Mouse (Mus musculus): ENCODE data around the gene Cnih4.

Cnih4 gene

DNA sequence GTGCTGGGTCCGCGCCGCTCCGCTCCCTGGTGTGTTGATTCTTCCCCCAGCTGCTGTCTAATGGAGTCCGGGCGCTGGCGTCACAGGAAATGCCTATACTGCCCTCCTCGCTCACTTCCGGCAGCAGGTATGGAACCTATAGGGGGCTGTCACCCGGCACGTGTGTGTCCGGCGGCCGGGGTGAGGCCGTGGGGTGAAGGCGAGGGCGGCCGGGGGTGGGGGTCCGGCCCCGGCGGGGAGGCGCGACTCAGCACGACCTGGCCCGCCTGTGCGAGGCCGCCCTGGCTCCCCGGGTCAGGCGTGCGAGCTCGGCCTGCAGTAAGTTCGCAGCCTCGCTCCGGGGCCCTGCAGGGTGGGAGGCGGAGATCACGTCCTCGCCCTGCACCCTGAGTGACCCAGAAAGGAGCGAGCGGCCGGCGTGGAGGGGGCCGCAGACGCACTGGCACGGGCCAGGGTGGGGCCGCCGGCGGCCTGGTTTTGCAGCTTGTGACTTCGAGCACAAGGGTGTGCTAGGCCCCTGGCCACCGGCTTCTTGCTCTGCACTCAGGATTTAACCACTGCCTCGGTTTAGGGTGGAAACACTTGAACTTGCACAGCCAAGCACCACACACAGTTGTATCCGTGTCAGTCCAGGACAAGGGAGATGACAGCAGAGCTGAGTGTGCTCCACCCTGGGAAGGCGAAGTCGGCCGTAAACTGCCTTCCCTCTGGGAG is 67.6 kb downstream of the Cnih4 start, which contains the start of gene Wdr26:
Gene Wdr26, minus strand, starts transcription at position 82 of the 714 bp plus-strand sequence.
- DNase-seq = peak; percentile 85 to 92

DNA sequence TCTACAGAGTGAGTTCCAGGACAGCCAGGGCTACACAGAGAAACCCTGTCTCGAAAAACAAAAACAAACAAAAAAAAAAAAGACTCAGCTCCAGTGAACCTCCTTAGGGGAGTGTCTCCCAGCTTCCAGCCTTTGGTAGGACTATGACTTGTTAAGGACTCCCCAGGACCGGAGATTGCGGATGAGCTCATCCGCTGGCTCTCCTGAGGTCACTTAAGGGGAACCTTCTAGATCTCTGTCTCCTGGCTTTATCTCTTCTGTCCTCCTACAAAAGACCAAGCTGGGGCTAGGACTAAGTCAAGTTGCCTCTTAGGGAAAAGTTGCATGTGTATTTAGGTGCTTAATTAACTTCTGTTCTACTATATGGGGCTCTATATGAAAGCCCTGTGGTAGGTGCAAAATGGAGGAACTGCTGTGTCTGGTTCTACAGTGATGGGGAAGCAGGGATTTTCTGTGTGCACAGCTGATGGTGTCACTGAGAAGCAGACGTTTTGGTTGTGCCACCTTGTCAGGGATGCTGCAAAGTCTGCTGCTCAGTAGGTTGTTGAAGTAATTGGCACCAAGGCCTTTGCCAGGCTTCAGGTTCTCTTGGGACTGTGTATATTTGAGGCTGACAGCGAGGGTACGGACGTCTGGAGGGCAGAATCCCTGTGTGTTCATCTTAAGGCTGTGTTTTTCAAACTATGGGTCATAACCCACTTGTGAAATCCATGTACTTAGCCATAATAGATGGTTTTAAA is 70.0 kb downstream of the Cnih4 start:
- DNase-seq = no peak

DNA sequence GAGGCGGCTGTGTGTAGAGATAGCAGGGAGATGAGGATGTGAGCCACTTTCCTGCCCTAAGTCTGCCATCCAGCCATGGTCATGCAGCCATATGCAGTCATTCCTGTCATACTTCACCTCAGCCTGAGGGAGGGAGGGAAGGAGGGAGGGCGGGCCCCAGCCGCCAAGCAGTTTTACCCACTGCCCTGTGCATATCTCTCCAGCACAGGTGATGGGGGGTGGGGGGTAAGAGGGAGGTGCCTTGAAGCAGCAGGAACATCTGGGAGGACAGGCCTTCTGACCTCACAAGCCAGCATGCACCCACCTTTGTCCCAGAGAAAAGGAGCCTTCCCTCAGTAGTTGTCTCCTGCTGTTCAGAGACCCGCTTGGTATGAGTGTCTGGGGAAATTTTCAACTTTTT is 71.8 kb downstream of the Cnih4 start:
- DNase-seq = peak in 1 of 2 experiments; percentile 40

Measured in kidney, postnatal 4 days (tissue).